Mouse (Mus musculus) heart, embryonic 11.5 days (tissue): ENCODE data around the gene Gm20532. TPM values are rescaled to one million over a fixed set of nuclear protein-coding genes. Genes with fewer than 3 reads are reported as not detected.
A peak's percentile ranks its signal among the peaks of the same experiment; 100 is the strongest.

ENCODE experiments used
- ATAC-seq: fragments of 200-750 bp; cut with Nextera tagmentation; replicated peaks from 2 replicates; pipeline ENCODE4 v1.8.0; 2017; ENCODE audit warnings: moderate library complexity; ENCODE audit not compliant: insufficient number of reproducible peaks, low FRiP score, low TSS enrichment
- H3K27ac ChIP-seq: fragments of 300-500 bp; sonication (generic); 2 replicates; pipeline ENCODE4 v1.5.1; 2014; ENCODE audit warnings: mild to moderate bottlenecking, low read depth, low read length
- H3K27me3 ChIP-seq: fragments of 300-500 bp; sonication (generic); 2 replicates; pipeline ENCODE4 v1.6.1; 2014; ENCODE audit warnings: mild to moderate bottlenecking, low read length, mixed read lengths; ENCODE audit not compliant: control insufficient read depth, insufficient read depth
- H3K36me3 ChIP-seq: fragments of 300-500 bp; sonication (generic); 2 replicates; pipeline ENCODE4 v1.6.1; 2014; ENCODE audit warnings: mild to moderate bottlenecking, low read length, moderate library complexity, mixed read lengths; ENCODE audit not compliant: control insufficient read depth, insufficient read depth
- H3K4me1 ChIP-seq: fragments of 300-500 bp; sonication (generic); 2 replicates; pipeline ENCODE4 v1.6.1; 2014; ENCODE audit warnings: low read length; ENCODE audit not compliant: control insufficient read depth, insufficient read depth
- H3K4me2 ChIP-seq: fragments of 300-500 bp; sonication (generic); 2 replicates; pipeline ENCODE4 v1.6.1; 2014; ENCODE audit warnings: mild to moderate bottlenecking, moderate library complexity
- H3K4me3 ChIP-seq: fragments of 300-500 bp; sonication (generic); 2 replicates; pipeline ENCODE4 v1.5.1; 2014; ENCODE audit warnings: low read depth, low read length
- H3K9ac ChIP-seq: fragments of 300-500 bp; sonication (generic); 2 replicates; pipeline ENCODE4 v1.6.1; 2014; ENCODE audit warnings: mild to moderate bottlenecking, low read depth, low read length, moderate library complexity
- H3K9me3 ChIP-seq: fragments of 300-500 bp; sonication (generic); replicated peaks from 2 replicates; pipeline ENCODE4 v1.6.1; 2016; ENCODE audit warnings: low read length; ENCODE audit not compliant: control insufficient read depth
- WGBS: fragments of 180-500 bp; shearing (Covaris S2); extraction: QIAGEN DNeasy Blood & Tissue Kit; methylation state at CpG from one replicate; pipeline ENCODE4 v1.1.7; 2014; ENCODE audit not compliant: insufficient replicate concordance; 5-methylcytosine and 5-hydroxymethylcytosine counted together
- polyA plus RNA-seq: library from polyadenylated mRNA; unstranded; fragments of >200 nt; fragmentation: Nextera tagmentation; extraction: Ambion mirVana; gene quantifications from 2 replicates; pipeline ENCODE4 v1.2.1, GENCODE M21; 2014

Gm20532 gene
- polyA plus RNA-seq, 1 experiment from 2014 or later, result not detected

GRCm38 (mm10) chr2:26549801-26550200 lies 36.6 kb upstream of the Gm20532 start:
- WGBS, result 74% methylated on average over 10 of the region's 10 CpGs
- Histone ChIP-seq H3K9ac (no peak overlapping the region), H3K27me3 (no peaks in the 10 kb centered on the region), H3K4me3 (no peak overlapping the region), H3K4me2 (no peak overlapping the region), H3K4me1 (peaks cover 16% of the 10 kb centered on the region), H3K9me3 (no peaks in the 10 kb centered on the region), H3K36me3 (no peaks in the 10 kb centered on the region), H3K27ac (no peak overlapping the region)
- no peak for ATAC-seq

- Histone ChIP-seq H3K36me3 (no peaks in the 10 kb centered on the region), H3K27me3 (no peaks in the 10 kb centered on the region), H3K9ac (no peak overlapping the region), H3K4me3 (no peak overlapping the region), H3K27ac (no peak overlapping the region), H3K4me1 (peaks cover 16% of the 10 kb centered on the region), H3K4me2 (no peak overlapping the region), H3K9me3 (no peaks in the 10 kb centered on the region)
- 43% methylated on average over 3 of the region's 3 CpGs for WGBS
- no peak for ATAC-seq
Measured at GRCm38 (mm10) chr2:26550205-26550604, 36.2 kb upstream of the Gm20532 start.

GRCm38 (mm10) chr2:26550777-26551176 lies 35.7 kb upstream of the Gm20532 start:
- no peaks in the 10 kb centered on the region for H3K9me3 ChIP-seq
- ATAC-seq, result no peak
- no peaks in the 10 kb centered on the region for H3K36me3 ChIP-seq
- no peak overlapping the region for H3K9ac ChIP-seq
- 48% methylated on average over 3 of the region's 3 CpGs for WGBS
- no peak overlapping the region for H3K4me2 ChIP-seq
- peaks cover 16% of the 10 kb centered on the region for H3K4me1 ChIP-seq
- H3K4me3 ChIP-seq, result no peak overlapping the region
- no peak overlapping the region for H3K27ac ChIP-seq
- H3K27me3 ChIP-seq, result no peaks in the 10 kb centered on the region

- Histone ChIP-seq H3K4me3 (no peak overlapping the region), H3K9ac (no peak overlapping the region), H3K4me2 (no peak overlapping the region), H3K27ac (no peak overlapping the region), H3K36me3 (no peaks in the 10 kb centered on the region), H3K4me1 (peaks cover 23% of the 10 kb centered on the region), H3K27me3 (no peaks in the 10 kb centered on the region), H3K9me3 (no peaks in the 10 kb centered on the region)
- ATAC-seq, result no peak
- WGBS, result 66% methylated on average over 8 of the region's 8 CpGs
Measured at GRCm38 (mm10) chr2:26551446-26551845, 35.0 kb upstream of the Gm20532 start.

- 81% methylated on average over 2 of the region's 2 CpGs for WGBS
- H3K36me3 ChIP-seq, result no peaks in the 10 kb centered on the region
- no peaks in the 10 kb centered on the region for H3K27me3 ChIP-seq
- ATAC-seq, result no peak
- no peak overlapping the region for H3K9ac ChIP-seq
- H3K4me1 ChIP-seq, result peaks cover 28% of the 10 kb centered on the region
- no peaks in the 10 kb centered on the region for H3K9me3 ChIP-seq
- H3K27ac ChIP-seq, result no peak overlapping the region
- H3K4me2 ChIP-seq, result no peak overlapping the region
- no peak overlapping the region for H3K4me3 ChIP-seq
Measured at GRCm38 (mm10) chr2:26552066-26552465, 34.4 kb upstream of the Gm20532 start.

- H3K4me1 ChIP-seq, result peaks cover 22% of the 10 kb centered on the region
- 79% methylated on average over 9 of the region's 9 CpGs for WGBS
- no peak overlapping the region for H3K4me2 ChIP-seq
- H3K27ac ChIP-seq, result no peak overlapping the region
- no peak overlapping the region for H3K9ac ChIP-seq
- no peak overlapping the region for H3K4me3 ChIP-seq
- no peaks in the 10 kb centered on the region for H3K36me3 ChIP-seq
- ATAC-seq, result no peak
- H3K9me3 ChIP-seq, result no peaks in the 10 kb centered on the region
- no peaks in the 10 kb centered on the region for H3K27me3 ChIP-seq
Measured at GRCm38 (mm10) chr2:26553904-26554303, 32.5 kb upstream of the Gm20532 start.

GRCm38 (mm10) chr2:26555076-26555475 lies 31.4 kb upstream of the Gm20532 start:
- H3K4me2 ChIP-seq, result no peak overlapping the region
- no peaks in the 10 kb centered on the region for H3K36me3 ChIP-seq
- no peak overlapping the region for H3K4me3 ChIP-seq
- no peaks in the 10 kb centered on the region for H3K9me3 ChIP-seq
- no peaks in the 10 kb centered on the region for H3K27me3 ChIP-seq
- no peak overlapping the region for H3K27ac ChIP-seq
- ATAC-seq, result no peak
- no peak overlapping the region for H3K9ac ChIP-seq
- WGBS, result 77% methylated on average over 4 of the region's 4 CpGs
- peaks cover 22% of the 10 kb centered on the region for H3K4me1 ChIP-seq

GRCm38 (mm10) chr2:26556535-26556993 lies 29.9 kb upstream of the Gm20532 start:
- Histone ChIP-seq H3K4me3 (no peak overlapping the region), H3K36me3 (no peaks in the 10 kb centered on the region), H3K9ac (no peak overlapping the region), H3K9me3 (no peaks in the 10 kb centered on the region), H3K4me2 (peak overlapping the region; percentile 29), H3K4me1 (peaks cover 19% of the 10 kb centered on the region), H3K27me3 (no peaks in the 10 kb centered on the region; the same call in 1 of the 2 replicates), H3K27ac (peak overlapping the region; percentile 46; the same call in 1 of the 2 replicates)
- ATAC-seq, result no peak
- 27% methylated on average over 4 of the region's 4 CpGs for WGBS

GRCm38 (mm10) chr2:26560506-26560905 lies 25.9 kb upstream of the Gm20532 start:
- ATAC-seq, result no peak
- Histone ChIP-seq H3K27ac (no peak overlapping the region), H3K9me3 (no peaks in the 10 kb centered on the region), H3K4me1 (peaks cover 21% of the 10 kb centered on the region), H3K4me2 (no peak overlapping the region), H3K4me3 (no peak overlapping the region), H3K27me3 (no peaks in the 10 kb centered on the region; the same call in 1 of the 2 replicates), H3K36me3 (no peaks in the 10 kb centered on the region), H3K9ac (no peak overlapping the region)
- WGBS, result 75% methylated on average over 5 of the region's 5 CpGs
